Mouse (Mus musculus) MEL (cell line): Measurements from ENCODE around the gene Tmc4.

ENCODE experiments used
- CTCF ChIP-seq, 3 experiments: IDR thresholded peaks in 2 of 3; conservative IDR thresholded peaks in 1 of 3; 2 replicates each; pipeline ENCODE4 v1.5.1; 2011 to 2012; ENCODE audit warnings: low read length in 3 of 3, low read depth in 2 of 3, mild to moderate bottlenecking in 2 of 3, improper control_type of control experiment in 1 of 3, inconsistent platforms in 1 of 3, mixed read lengths in 1 of 3, moderate library complexity in 1 of 3; ENCODE audit not compliant: control insufficient read depth in 1 of 3, insufficient read depth in 1 of 3, poor library complexity in 1 of 3, severe bottlenecking in 1 of 3
- MAFK ChIP-seq: IDR thresholded peaks from 2 replicates; pipeline ENCODE4 v1.6.1; 2011; ENCODE audit warnings: low read depth, mild to moderate bottlenecking, low read length, improper control_type of control experiment, borderline replicate concordance
- USF1 ChIP-seq: IDR thresholded peaks from 2 replicates; pipeline ENCODE4 v1.6.1; 2014; ENCODE audit warnings: low read depth, mild to moderate bottlenecking, inconsistent platforms, low read length, improper control_type of control experiment, moderate library complexity

DNA sequence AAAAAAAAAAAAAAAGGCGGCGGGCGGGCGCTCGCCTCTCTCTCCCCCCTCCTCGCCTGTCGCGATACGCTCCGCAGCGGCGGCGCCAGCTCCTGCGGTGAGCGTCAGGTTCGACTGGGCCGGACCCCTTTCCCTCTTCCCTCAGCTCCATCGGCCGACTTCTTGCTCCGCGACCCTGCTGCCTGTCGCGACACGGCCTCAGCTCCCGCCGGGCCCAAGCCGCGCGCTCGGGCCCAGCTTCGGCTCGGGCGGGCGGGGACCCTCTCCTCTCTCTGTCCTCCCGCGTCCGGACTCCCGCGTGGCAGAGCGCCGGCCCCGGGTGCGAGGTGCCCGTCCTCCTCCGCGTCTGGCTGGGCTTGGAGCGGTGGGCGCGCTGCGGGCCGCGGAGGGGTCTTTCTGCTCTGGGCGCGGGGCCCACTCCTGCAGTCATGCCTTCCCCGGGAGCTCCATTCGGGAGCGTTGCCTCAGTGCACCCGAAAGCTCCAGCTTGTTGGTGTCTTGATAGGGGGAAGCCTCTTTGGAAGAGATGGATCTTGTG lies 31.8 kb downstream of the Tmc4 start:
- no peak for TF ChIP-seq CTCF (IDR thresholded peaks at IDR 0.05 in 2 of 3, conservative IDR thresholded peaks at IDR 0.05 in 1 of 3; ENCODE audit: control insufficient read depth in 1 of 3, insufficient read depth in 1 of 3, low read depth in 2 of 3, low read length in 3 of 3, poor library complexity in 1 of 3, severe bottlenecking in 1 of 3)
- no peak for TF ChIP-seq USF1
- TF ChIP-seq MAFK, result no peak
